Mouse (Mus musculus): ENCODE results near the gene Kcnab1. TPM values are rescaled to one million over a fixed set of nuclear protein-coding genes. Genes with fewer than 3 reads are reported as not detected.

Kcnab1 gene
- total and polyA plus RNA-seq, 3 experiments: 0.38 to 0.81 (median 0.76) TPM

DNA sequence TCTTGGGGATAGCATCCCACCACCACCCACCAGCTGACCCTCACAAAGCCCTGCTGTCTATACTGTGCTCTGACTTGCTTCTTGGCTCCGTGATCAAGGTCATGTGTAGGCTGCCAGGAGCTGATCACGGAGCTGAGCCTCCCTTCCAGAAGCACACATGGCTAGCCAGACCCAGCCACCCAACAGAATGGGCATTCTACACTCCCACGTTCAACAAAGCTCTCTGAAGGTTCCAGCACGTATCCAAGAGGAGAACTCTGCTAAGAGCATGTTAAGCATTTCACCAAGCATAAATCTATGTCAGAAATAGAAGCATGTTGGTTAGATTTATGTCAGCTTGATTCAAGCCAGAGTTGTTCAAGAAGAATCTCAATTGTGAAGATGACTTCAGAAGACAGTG lies 66.6 kb downstream of the Kcnab1 start:
- no peak overlapping the region for H3K4me3 ChIP-seq (replicated peaks in 1 of 3; ENCODE audit: low read depth in 2 of 3, low read length in 2 of 3, poor library complexity in 1 of 3)
- H3K79me2 ChIP-seq (replicated peaks; ENCODE audit: control insufficient read depth, extremely low read depth, insufficient read depth, poor library complexity, severe bottlenecking): no peaks in the 10 kb centered on the region
- no peaks in the 10 kb centered on the region for H3K9me3 ChIP-seq (replicated peaks; ENCODE audit: low read length)
- no peaks in the 10 kb centered on the region for H3K36me3 ChIP-seq (replicated peaks in 1 of 2; ENCODE audit: control insufficient read depth in 1 of 2, insufficient read depth in 1 of 2, low read length in 1 of 2)
- dilution Hi-C loops (cut with MboI; ENCODE audit: extremely low pct_ligation_motif_present, extremely low pct_unique_long_range_greater_than_20kb, low sequenced_read_pairs): no loop called here
- H3K4me2 ChIP-seq (ENCODE audit: insufficient read depth, low read depth, poor library complexity, severe bottlenecking): no peak overlapping the region
- H3K4me1 ChIP-seq (ENCODE audit: control insufficient read depth in 1 of 2, insufficient read depth in 2 of 2): peaks cover 0 to 4% of the 10 kb centered on the region in 2 experiments; a peak in 1 of 4 replicates
- H3K27ac ChIP-seq (ENCODE audit: insufficient read depth, low read depth): no peak overlapping the region
- in situ Hi-C loops (cut with MboI; ENCODE audit: low pct_ligation_motif_present, low pct_unique_long_range_greater_than_20kb, low sequenced_read_pairs): no loop called here
- TF ChIP-seq MAZ (IDR thresholded peaks at IDR 0.05; ENCODE audit: low read depth, low read length) (no peak), ZMIZ1 (IDR thresholded peaks at IDR 0.05; ENCODE audit: low read depth, low read length) (no peak), TBP (conservative IDR thresholded peaks at IDR 0.05; ENCODE audit: low read depth, low read length) (no peak), ZNF384 (IDR thresholded peaks at IDR 0.05; ENCODE audit: low read depth, low read length) (no peak), PAX5 (IDR thresholded peaks at IDR 0.05; ENCODE audit: low read length) (no peak), UBTF (IDR thresholded peaks at IDR 0.05; ENCODE audit: low read depth, low read length) (no peak), IRF4 (IDR thresholded peaks at IDR 0.05; ENCODE audit: low read depth, low read length) (no peak)
- H3K9ac ChIP-seq (ENCODE audit: insufficient read depth, low read depth): no peak overlapping the region
- H3K27me3 ChIP-seq (replicated peaks): no peaks in the 10 kb centered on the region
- no peak for DNase-seq (ENCODE audit: extremely low read depth)

- in situ Hi-C loops (cut with MboI; ENCODE audit: low pct_ligation_motif_present, low pct_unique_long_range_greater_than_20kb, low sequenced_read_pairs) (no loop called here), dilution Hi-C loops (cut with MboI; ENCODE audit: extremely low pct_ligation_motif_present, extremely low pct_unique_long_range_greater_than_20kb, low sequenced_read_pairs) (no loop called here)
- Histone ChIP-seq H3K36me3 (replicated peaks in 1 of 2; ENCODE audit: control insufficient read depth in 1 of 2, insufficient read depth in 1 of 2, low read length in 1 of 2) (no peaks in the 10 kb centered on the region), H3K9ac (ENCODE audit: insufficient read depth, low read depth) (no peak overlapping the region), H3K27me3 (replicated peaks) (no peaks in the 10 kb centered on the region), H3K4me2 (ENCODE audit: insufficient read depth, low read depth, poor library complexity, severe bottlenecking) (no peak overlapping the region), H3K4me3 (replicated peaks in 1 of 3; ENCODE audit: low read depth in 2 of 3, low read length in 2 of 3, poor library complexity in 1 of 3) (no peak overlapping the region), H3K79me2 (replicated peaks; ENCODE audit: control insufficient read depth, extremely low read depth, insufficient read depth, poor library complexity, severe bottlenecking) (no peaks in the 10 kb centered on the region), H3K27ac (ENCODE audit: insufficient read depth, low read depth) (no peak overlapping the region), H3K9me3 (replicated peaks; ENCODE audit: low read length) (no peaks in the 10 kb centered on the region), H3K4me1 (ENCODE audit: control insufficient read depth in 1 of 2, insufficient read depth in 2 of 2) (peaks cover 0 to 4% of the 10 kb centered on the region in 2 experiments; a peak in 1 of 4 replicates)
- TF ChIP-seq ZC3H11A (IDR thresholded peaks at IDR 0.05; ENCODE audit: low read depth, low read length) (no peak), USF2 (conservative IDR thresholded peaks at IDR 0.05; ENCODE audit: low read depth, low read length) (no peak), GABPA (IDR thresholded peaks at IDR 0.05; ENCODE audit: insufficient replicate concordance, low read depth, low read length) (no peak), CTCF (conservative IDR thresholded peaks at IDR 0.05 in 1 of 2, IDR thresholded peaks at IDR 0.05 in 1 of 2; ENCODE audit: low read depth in 2 of 2, low read length in 2 of 2) (no peak), ELF1 (IDR thresholded peaks at IDR 0.05; ENCODE audit: low read depth, low read length) (no peak), JUN (IDR thresholded peaks at IDR 0.05; ENCODE audit: insufficient read depth, low read depth, low read length) (no peak), CHD2 (IDR thresholded peaks at IDR 0.05; ENCODE audit: low read length) (no peak), MAZ (IDR thresholded peaks at IDR 0.05; ENCODE audit: low read depth, low read length) (no peak)
- DNase-seq (ENCODE audit: extremely low read depth): no peak
These were observed 67.7 kb downstream of the Kcnab1 start for GRCm38 (mm10) chr3:65176846-65177245.
